In the genomic region with DNA sequence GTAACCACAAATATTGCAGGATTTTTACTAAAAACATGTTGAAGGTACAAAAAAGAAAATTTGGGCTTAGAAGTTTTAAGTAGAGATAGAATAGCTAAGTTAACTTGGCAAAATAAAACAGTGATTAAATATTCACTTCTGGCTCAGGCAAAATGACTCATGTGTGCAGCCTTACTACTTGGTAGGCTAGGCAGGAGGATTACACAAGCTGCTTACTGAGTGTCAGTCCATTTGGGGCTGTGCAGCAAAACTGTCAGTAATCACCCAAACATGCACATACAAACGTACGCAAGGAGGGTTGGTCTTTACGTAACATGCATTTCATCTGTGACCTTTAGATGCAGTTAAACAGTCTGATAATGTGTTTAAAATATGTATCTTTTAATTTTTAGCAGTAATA, we compare ENCODE assay signal across 22 mouse cellular contexts. TPM values are rescaled to one million over a fixed set of nuclear protein-coding genes. Genes with fewer than 3 reads are reported as not detected.
DNase-seq lines count a peak whose midpoint lies in the region; ATAC-seq and TF ChIP-seq lines count a peak whose summit lies in the region.
"Had no signal": no experiment of that assay in that cellular context is flagged by ENCODE, and none has a peak within 500 bp of the region (broad histone marks: within the 10 kb centered on the region; RNA-seq: fewer than 3 reads in every experiment).

No protein-coding gene starts in this region.

- no peak for ATAC-seq in kidney, embryonic 15.5 days (replicated peaks; ENCODE audit: low FRiP score)
- no peak for ATAC-seq in megakaryocyte, adult 5-6 weeks (ENCODE audit: poor library complexity, severe bottlenecking)
- ATAC-seq: activated CD4-positive, CD25-positive, alpha-beta regulatory T cell, adult 4 months; forebrain, embryonic 14.5 days; forebrain, postnatal 0 days; intestine, postnatal 0 days had no signal

- H3K4me1 ChIP-seq in kidney, adult 2 months (ENCODE audit: control insufficient read depth, insufficient read depth, low read length) = no peaks in the 10 kb centered on the region
- no peaks in the 10 kb centered on the region for H3K4me1 ChIP-seq in kidney, embryonic 15.5 days
- H3K4me1 ChIP-seq: hindbrain, embryonic 12.5 days; hindbrain, embryonic 15.5 days had no signal

- no peak overlapping the region for H3K27ac ChIP-seq in kidney, adult 2 months (ENCODE audit: insufficient read depth, low read depth, low read length)
- no peak overlapping the region for H3K27ac ChIP-seq in kidney, embryonic 15.5 days
- H3K27ac ChIP-seq: hindbrain, embryonic 12.5 days; hindbrain, embryonic 15.5 days had no signal

- DNase-seq in kidney, adult 2 months = peak; percentile 10
- DNase-seq in NIH3T3 (ENCODE audit: low read depth) = peak; percentile 62
- DNase-seq in brain, adult 2 months (ENCODE audit: low read depth, low spot score) = peak; percentile 26
- DNase-seq in gastrocnemius, postnatal 14 days = no peak
- DNase-seq: adrenal gland, postnatal 10 days; B cell, adult 2 months; cerebellum, adult 18-20 months; cerebellum, adult 9-10 months; cerebellum, postnatal 14 days; forebrain, postnatal 0 days; gastrocnemius, postnatal 10 days; heart, adult 11 months had no signal

- no peaks in the 10 kb centered on the region for H3K27me3 ChIP-seq in kidney, adult 2 months (replicated peaks; ENCODE audit: control insufficient read depth, insufficient read depth, low read length)
- H3K27me3 ChIP-seq in kidney, embryonic 15.5 days = no peaks in the 10 kb centered on the region
- H3K27me3 ChIP-seq: CH12.LX; hindbrain, embryonic 12.5 days; hindbrain, embryonic 15.5 days had no signal

- intact Hi-C loops in gastrocnemius, postnatal 14 days (cut with DNase I; ENCODE audit: low total_unique reads) = no loop called here

- TF ChIP-seq CTCF in kidney, adult 2 months (conservative IDR thresholded peaks at IDR 0.05; ENCODE audit: insufficient read depth, insufficient read length, low read depth, low read length) = no peak

- no peak for TF ChIP-seq POLR2A in kidney, adult 2 months (IDR thresholded peaks at IDR 0.05; ENCODE audit: low read depth, low read length)

- peaks cover 13% of the 10 kb centered on the region for H3K36me3 ChIP-seq in kidney, adult 2 months (ENCODE audit: control insufficient read depth, insufficient read depth, low read length)
- peaks cover 54% of the 10 kb centered on the region for H3K36me3 ChIP-seq in kidney, embryonic 15.5 days

- WGBS in kidney, adult 2 months = 92% methylated on average over 3 of the region's 3 CpGs
- 93% methylated on average over 3 of the region's 3 CpGs for WGBS in kidney, embryonic 15.5 days

- H3K4me3 ChIP-seq in kidney, adult 2 months (ENCODE audit: insufficient read depth, low read depth, low read length) = no peak overlapping the region
- no peak overlapping the region for H3K4me3 ChIP-seq in kidney, embryonic 15.5 days (replicated peaks)
- H3K4me3 ChIP-seq: hindbrain, embryonic 12.5 days; hindbrain, embryonic 15.5 days had no signal

- no peak overlapping the region for H3K9ac ChIP-seq in kidney, embryonic 15.5 days
- H3K9ac ChIP-seq: forebrain, postnatal 0 days; hindbrain, embryonic 12.5 days; hindbrain, embryonic 15.5 days had no signal

- no peak overlapping the region for H3K4me2 ChIP-seq in kidney, embryonic 15.5 days
- H3K4me2 ChIP-seq: heart, embryonic 11.5 days; hindbrain, embryonic 12.5 days; hindbrain, embryonic 15.5 days had no signal

- no peaks in the 10 kb centered on the region for H3K9me3 ChIP-seq in kidney, embryonic 15.5 days (replicated peaks)
- H3K9me3 ChIP-seq: G1E; hindbrain, embryonic 12.5 days; hindbrain, embryonic 15.5 days had no signal

RNA-seq across cellular contexts. Expression of gene Tpp2, which starts 20.2 kb away (rescaled TPM):
- 4.3 and 6.5 TPM in 2 replicates for polyA plus RNA-seq in kidney, adult 2 months (2012; rRNA removed)
- polyA plus RNA-seq in kidney, embryonic 15.5 days (2015; fragmentation: Nextera tagmentation; extraction: Ambion mirVana) = 63.7 and 66.9 TPM in 2 replicates
- 69.7 and 80.3 TPM in 2 replicates for total RNA-seq in megakaryocyte, adult 5-6 weeks (2015)
- 77.1 and 84.2 TPM in 2 replicates for total RNA-seq in megakaryocyte, adult 5-6 weeks (2017)
- 10 to 100 TPM; 31.5 to 35.0 TPM for total RNA-seq in gastrocnemius, postnatal 14 days (2021)
